Mouse (Mus musculus): ENCODE data around the gene Cmc4. TPM values are rescaled to one million over a fixed set of nuclear protein-coding genes. Genes with fewer than 3 reads are reported as not detected.

Cmc4 gene
- polyA plus RNA-seq (2012; rRNA removed) = 0.28 TPM in 1 of 2 replicates, not detected in the other

- no peaks in the 10 kb centered on the region for H3K36me3 ChIP-seq (ENCODE audit: control insufficient read depth, insufficient read depth, low read length)
- no peaks in the 10 kb centered on the region for H3K27me3 ChIP-seq (ENCODE audit: control insufficient read depth, insufficient read depth, low read length)
- no peak for TF ChIP-seq CTCF (IDR thresholded peaks at IDR 0.05; ENCODE audit: extremely low read depth, insufficient read length, insufficient replicate concordance, low read depth, low read length)
- TF ChIP-seq POLR2A (IDR thresholded peaks at IDR 0.05; ENCODE audit: low read depth, low read length) = peak; percentile 90
- H3K4me3 ChIP-seq (ENCODE audit: low read depth, low read length) = peak within 1 kb of the TSS; percentile 81
- H3K27ac ChIP-seq (ENCODE audit: insufficient read depth, low read depth, low read length) = peak within 1 kb of the TSS; percentile 89
- H3K4me1 ChIP-seq (ENCODE audit: control insufficient read depth, insufficient read depth, insufficient read length, low read length) = no peaks in the 10 kb centered on the region
- WGBS = 10% methylated on average over 52 of the region's 52 CpGs
Observed at GRCm38 (mm10) chrX:75415936-75416785, at the start of gene Cmc4, which contains the start of the genes Mtcp1 and Brcc3. Gene Cmc4 (minus strand): TSS chrX:75416584. Gene Mtcp1 (minus strand): TSS chrX:75416588. Gene Brcc3 (plus strand): TSS chrX:75416628.

- WGBS = 87% methylated on average over 1 of the region's 1 CpGs
- Histone ChIP-seq H3K4me1 (ENCODE audit: control insufficient read depth, insufficient read depth, insufficient read length, low read length) (no peaks in the 10 kb centered on the region), H3K36me3 (ENCODE audit: control insufficient read depth, insufficient read depth, low read length) (peaks cover 5% of the 10 kb centered on the region), H3K27me3 (ENCODE audit: control insufficient read depth, insufficient read depth, low read length) (no peaks in the 10 kb centered on the region), H3K27ac (ENCODE audit: insufficient read depth, low read depth, low read length) (no peak overlapping the region), H3K4me3 (ENCODE audit: low read depth, low read length) (no peak overlapping the region)
- TF ChIP-seq POLR2A (IDR thresholded peaks at IDR 0.05; ENCODE audit: low read depth, low read length) (no peak), CTCF (IDR thresholded peaks at IDR 0.05; ENCODE audit: extremely low read depth, insufficient read length, insufficient replicate concordance, low read depth, low read length) (no peak)
Observed at GRCm38 (mm10) chrX:75454597-75454996, 38.2 kb upstream of the Cmc4 start.

- Histone ChIP-seq H3K27ac (ENCODE audit: insufficient read depth, low read depth, low read length) (no peak overlapping the region), H3K4me3 (ENCODE audit: low read depth, low read length) (no peak overlapping the region), H3K4me1 (ENCODE audit: control insufficient read depth, insufficient read depth, insufficient read length, low read length) (no peaks in the 10 kb centered on the region), H3K36me3 (ENCODE audit: control insufficient read depth, insufficient read depth, low read length) (peaks cover 2% of the 10 kb centered on the region; the same call in 1 of the 2 replicates), H3K27me3 (ENCODE audit: control insufficient read depth, insufficient read depth, low read length) (no peaks in the 10 kb centered on the region)
- WGBS = 89% methylated on average over 1 of the region's 1 CpGs
- TF ChIP-seq CTCF (IDR thresholded peaks at IDR 0.05; ENCODE audit: extremely low read depth, insufficient read length, insufficient replicate concordance, low read depth, low read length) = no peak
- no peak for TF ChIP-seq POLR2A (IDR thresholded peaks at IDR 0.05; ENCODE audit: low read depth, low read length)
Observed at GRCm38 (mm10) chrX:75409711-75410110, 6.7 kb downstream of the Cmc4 start.

- Histone ChIP-seq H3K27me3 (ENCODE audit: control insufficient read depth, insufficient read depth, low read length) (no peaks in the 10 kb centered on the region), H3K4me3 (ENCODE audit: low read depth, low read length) (no peak overlapping the region), H3K27ac (ENCODE audit: insufficient read depth, low read depth, low read length) (no peak overlapping the region), H3K4me1 (ENCODE audit: control insufficient read depth, insufficient read depth, insufficient read length, low read length) (no peaks in the 10 kb centered on the region), H3K36me3 (ENCODE audit: control insufficient read depth, insufficient read depth, low read length) (no peaks in the 10 kb centered on the region)
- no peak for TF ChIP-seq POLR2A (IDR thresholded peaks at IDR 0.05; ENCODE audit: low read depth, low read length)
- TF ChIP-seq CTCF (IDR thresholded peaks at IDR 0.05; ENCODE audit: extremely low read depth, insufficient read length, insufficient replicate concordance, low read depth, low read length) = no peak
Observed at GRCm38 (mm10) chrX:75403350-75403749, 13.0 kb downstream of the Cmc4 start.

GRCm38 (mm10) chrX:75402668-75403067, 13.7 kb downstream of the Cmc4 start:
- TF ChIP-seq CTCF (IDR thresholded peaks at IDR 0.05; ENCODE audit: extremely low read depth, insufficient read length, insufficient replicate concordance, low read depth, low read length) (no peak), POLR2A (IDR thresholded peaks at IDR 0.05; ENCODE audit: low read depth, low read length) (no peak)
- Histone ChIP-seq H3K27ac (ENCODE audit: insufficient read depth, low read depth, low read length) (no peak overlapping the region), H3K27me3 (ENCODE audit: control insufficient read depth, insufficient read depth, low read length) (no peaks in the 10 kb centered on the region), H3K4me1 (ENCODE audit: control insufficient read depth, insufficient read depth, insufficient read length, low read length) (no peaks in the 10 kb centered on the region), H3K36me3 (ENCODE audit: control insufficient read depth, insufficient read depth, low read length) (no peaks in the 10 kb centered on the region), H3K4me3 (ENCODE audit: low read depth, low read length) (no peak overlapping the region)
- 68% methylated on average over 2 of the region's 2 CpGs for WGBS

- no peak overlapping the region for H3K27ac ChIP-seq (ENCODE audit: insufficient read depth, low read depth, low read length)
- 80% methylated on average over 1 of the region's 1 CpGs for WGBS
- H3K4me3 ChIP-seq (ENCODE audit: low read depth, low read length) = no peak overlapping the region
- H3K27me3 ChIP-seq (ENCODE audit: control insufficient read depth, insufficient read depth, low read length) = no peaks in the 10 kb centered on the region
- TF ChIP-seq CTCF (IDR thresholded peaks at IDR 0.05; ENCODE audit: extremely low read depth, insufficient read length, insufficient replicate concordance, low read depth, low read length) (no peak), POLR2A (IDR thresholded peaks at IDR 0.05; ENCODE audit: low read depth, low read length) (no peak)
- H3K36me3 ChIP-seq (ENCODE audit: control insufficient read depth, insufficient read depth, low read length) = no peaks in the 10 kb centered on the region
- no peaks in the 10 kb centered on the region for H3K4me1 ChIP-seq (ENCODE audit: control insufficient read depth, insufficient read depth, insufficient read length, low read length)
Observed at GRCm38 (mm10) chrX:75399471-75399870, 16.9 kb downstream of the Cmc4 start.

GRCm38 (mm10) chrX:75382195-75382771, 34.1 kb downstream of the Cmc4 start, which contains the start of the genes Fundc2 and F8:
Gene Fundc2 (plus strand): TSS chrX:75382399.
Gene F8 (minus strand): TSS chrX:75382615.
- Histone ChIP-seq H3K4me1 (ENCODE audit: control insufficient read depth, insufficient read depth, insufficient read length, low read length) (no peaks in the 10 kb centered on the region), H3K36me3 (ENCODE audit: control insufficient read depth, insufficient read depth, low read length) (no peaks in the 10 kb centered on the region), H3K4me3 (ENCODE audit: low read depth, low read length) (peak within 1 kb of the TSS; percentile 94), H3K27ac (ENCODE audit: insufficient read depth, low read depth, low read length) (peak within 1 kb of the TSS; percentile 72), H3K27me3 (ENCODE audit: control insufficient read depth, insufficient read depth, low read length) (no peaks in the 10 kb centered on the region)
- TF ChIP-seq POLR2A (IDR thresholded peaks at IDR 0.05; ENCODE audit: low read depth, low read length) = no peak
- no peak for TF ChIP-seq CTCF (IDR thresholded peaks at IDR 0.05; ENCODE audit: extremely low read depth, insufficient read length, insufficient replicate concordance, low read depth, low read length)
- 13% methylated on average over 25 of the region's 25 CpGs for WGBS
